Mouse (Mus musculus): ENCODE data around the gene Ndufa10.

Gene Ndufa10

DNA sequence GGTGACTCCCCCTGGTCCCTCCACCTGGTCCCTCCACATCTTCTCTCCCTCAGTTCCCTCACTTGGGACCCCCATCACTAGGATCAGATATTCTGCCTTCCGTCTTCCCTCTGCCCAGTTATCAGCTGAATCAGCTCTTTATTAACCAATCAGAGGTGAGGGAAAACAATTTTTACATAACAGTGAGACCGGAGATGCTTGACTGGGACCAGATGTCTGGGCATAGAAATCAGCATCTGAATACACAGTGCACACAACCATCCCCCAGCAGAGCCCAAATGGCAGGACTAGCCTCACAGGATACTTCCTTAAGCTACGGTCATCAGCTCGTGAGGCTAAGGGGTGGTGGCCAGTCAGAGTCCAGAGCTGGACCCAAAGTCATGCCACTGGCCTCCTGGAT, 41.6 kb downstream of the Ndufa10 start:
- DNase-seq (ENCODE audit: low read depth in 2 of 2, low spot score in 2 of 2): no peak

- no peak for DNase-seq (ENCODE audit: low read depth in 2 of 2, low spot score in 2 of 2)
Measured at GRCm38 (mm10) chr1:92431420-92431819, 42.2 kb downstream of the Ndufa10 start.

DNA sequence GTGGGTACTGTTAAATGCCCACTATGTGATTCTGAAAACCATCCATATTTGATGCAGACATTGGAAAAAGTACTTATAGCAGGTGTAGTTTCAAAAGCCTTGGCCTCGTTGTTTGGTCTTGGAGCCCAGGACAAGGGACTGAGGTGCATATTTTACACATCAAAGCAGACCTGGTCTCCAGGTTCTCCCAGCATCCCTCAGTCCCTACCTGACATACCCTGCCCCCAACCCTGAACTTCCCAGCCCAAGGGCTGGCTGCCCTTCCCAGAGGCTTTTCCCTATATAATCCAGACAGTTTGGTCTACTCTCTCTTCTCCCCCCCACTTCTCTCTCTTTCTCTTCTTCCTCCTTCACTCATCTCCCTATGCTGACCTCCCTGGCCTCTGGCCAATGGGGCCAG, 42.7 kb downstream of the Ndufa10 start:
- DNase-seq (ENCODE audit: low read depth in 2 of 2, low spot score in 2 of 2): no peak

GRCm38 (mm10) chr1:92424714-92425113, 48.9 kb downstream of the Ndufa10 start:
- no peak for DNase-seq (ENCODE audit: low read depth in 2 of 2, low spot score in 2 of 2)

- DNase-seq (ENCODE audit: low read depth in 2 of 2, low spot score in 2 of 2): no peak
Measured at GRCm38 (mm10) chr1:92405131-92405530, 68.5 kb downstream of the Ndufa10 start.

DNA sequence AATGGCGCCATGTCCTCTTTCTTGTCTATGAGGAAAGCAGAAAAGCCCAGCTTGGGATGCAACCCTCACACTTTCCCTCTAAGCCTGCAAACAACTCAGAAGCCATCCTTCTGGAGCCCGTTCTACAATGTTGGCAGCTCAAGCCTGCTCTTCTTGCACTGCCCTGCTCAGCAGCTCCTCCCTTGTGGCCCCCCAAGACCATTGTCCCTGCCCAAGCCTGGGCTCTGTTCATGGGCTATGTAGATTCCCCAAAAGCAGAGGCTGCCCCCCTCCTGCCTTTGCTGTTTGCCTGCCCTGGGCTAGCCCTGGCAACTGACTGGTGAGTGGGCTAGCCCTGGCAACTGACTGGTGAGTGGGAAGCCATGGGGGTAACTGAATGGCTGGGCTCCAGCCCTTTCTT, 73.1 kb downstream of the Ndufa10 start:
- DNase-seq (ENCODE audit: low read depth in 2 of 2, low spot score in 2 of 2): no peak

- no peak for DNase-seq (ENCODE audit: low read depth in 2 of 2, low spot score in 2 of 2)
Measured at GRCm38 (mm10) chr1:92398601-92399000, 75.1 kb downstream of the Ndufa10 start.

DNA sequence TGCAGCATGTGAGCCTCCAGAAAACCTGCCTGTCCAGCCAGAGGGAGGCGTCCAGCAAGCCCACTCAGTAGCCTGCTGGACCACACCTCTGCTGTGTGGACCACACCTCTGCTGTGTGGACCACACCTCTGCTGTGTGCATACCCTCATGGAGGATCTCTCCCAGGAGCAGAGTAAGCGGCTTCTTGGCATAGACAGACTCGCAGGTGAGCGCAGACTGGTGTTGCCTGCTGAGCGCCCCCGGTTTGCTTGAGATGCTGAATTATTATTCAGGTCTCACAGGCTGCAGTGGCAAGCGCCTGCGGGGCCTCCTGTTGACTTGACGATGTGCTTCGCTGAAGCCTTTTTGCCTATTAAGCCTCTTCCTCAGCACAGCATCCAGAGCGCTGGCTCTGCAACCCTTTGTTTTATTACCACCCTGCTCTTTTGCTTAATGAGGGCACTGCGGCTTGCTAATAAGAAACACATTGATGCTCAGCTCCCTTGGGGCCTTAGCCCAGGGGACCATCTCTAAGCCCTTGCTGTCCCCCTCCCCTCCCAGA, 76.1 kb downstream of the Ndufa10 start:
- no peak for DNase-seq (ENCODE audit: low read depth in 2 of 2, low spot score in 2 of 2)

GRCm38 (mm10) chr1:92394279-92394678, 79.4 kb downstream of the Ndufa10 start:
- no peak for DNase-seq (ENCODE audit: low read depth in 2 of 2, low spot score in 2 of 2)

DNA sequence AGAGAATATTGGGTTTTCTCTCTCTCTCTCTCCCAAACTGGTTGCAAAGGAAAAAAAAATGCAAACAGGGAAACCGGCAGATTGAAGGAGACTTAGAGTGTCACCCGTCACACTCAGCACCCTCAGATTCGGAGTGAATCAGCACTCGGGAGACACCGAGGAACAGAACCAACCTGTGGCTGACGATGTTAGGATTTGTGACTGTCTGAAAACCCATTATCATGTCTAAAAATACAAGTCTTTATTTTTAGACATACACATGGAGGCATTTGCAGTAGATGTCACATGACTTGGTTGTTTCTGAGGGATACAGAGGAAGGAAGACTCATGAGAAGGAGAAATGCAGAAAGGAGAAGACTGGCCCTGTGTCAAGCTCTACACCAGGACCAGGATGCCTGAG, 80.5 kb downstream of the Ndufa10 start:
- DNase-seq (ENCODE audit: low read depth in 2 of 2, low spot score in 2 of 2): no peak
